Mouse (Mus musculus): ENCODE data around the gene Gcg.

Gene Gcg

DNA sequence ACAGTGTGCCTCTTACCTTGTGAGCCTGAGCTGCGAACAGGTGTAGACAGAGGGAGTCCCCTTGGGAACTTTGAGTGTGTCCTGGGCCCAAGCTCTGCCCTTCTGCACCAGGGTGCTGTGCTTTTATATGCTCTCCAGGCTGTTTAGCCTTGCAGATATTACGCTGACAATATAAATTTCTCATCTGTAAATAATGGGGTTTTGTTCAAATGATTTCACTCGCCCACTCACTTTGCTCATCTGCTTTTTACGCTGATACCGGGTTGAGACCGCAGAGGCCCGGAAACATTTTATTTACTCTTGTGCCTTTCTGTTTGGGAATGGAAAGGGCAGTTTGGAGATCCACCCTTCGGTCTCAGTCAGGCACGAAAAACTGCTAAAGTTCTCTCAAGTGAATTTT lies at the start of gene Gcg:
Gene Gcg, minus strand, starts transcription at position 101 of the 400 bp plus-strand sequence.
- DNase-seq (ENCODE audit: low read depth in 2 of 2, low spot score in 2 of 2), result no peak

- no peak for DNase-seq (ENCODE audit: low read depth in 2 of 2, low spot score in 2 of 2)
Observed at GRCm38 (mm10) chr2:62531065-62531464, 47.6 kb upstream of the Gcg start.

GRCm38 (mm10) chr2:62526399-62526798 lies 42.9 kb upstream of the Gcg start:
- DNase-seq (ENCODE audit: low read depth in 2 of 2, low spot score in 2 of 2), result no peak

- no peak for DNase-seq (ENCODE audit: low read depth in 2 of 2, low spot score in 2 of 2)
Observed at GRCm38 (mm10) chr2:62517790-62518189, 34.3 kb upstream of the Gcg start.

GRCm38 (mm10) chr2:62514477-62514876 lies 31.0 kb upstream of the Gcg start:
- no peak for DNase-seq (ENCODE audit: low read depth in 2 of 2, low spot score in 2 of 2)

GRCm38 (mm10) chr2:62513477-62513876 lies 30.0 kb upstream of the Gcg start:
- no peak for DNase-seq (ENCODE audit: low read depth in 2 of 2, low spot score in 2 of 2)

GRCm38 (mm10) chr2:62507130-62507529 lies 23.7 kb upstream of the Gcg start:
- no peak for DNase-seq (ENCODE audit: low read depth in 2 of 2, low spot score in 2 of 2)

DNA sequence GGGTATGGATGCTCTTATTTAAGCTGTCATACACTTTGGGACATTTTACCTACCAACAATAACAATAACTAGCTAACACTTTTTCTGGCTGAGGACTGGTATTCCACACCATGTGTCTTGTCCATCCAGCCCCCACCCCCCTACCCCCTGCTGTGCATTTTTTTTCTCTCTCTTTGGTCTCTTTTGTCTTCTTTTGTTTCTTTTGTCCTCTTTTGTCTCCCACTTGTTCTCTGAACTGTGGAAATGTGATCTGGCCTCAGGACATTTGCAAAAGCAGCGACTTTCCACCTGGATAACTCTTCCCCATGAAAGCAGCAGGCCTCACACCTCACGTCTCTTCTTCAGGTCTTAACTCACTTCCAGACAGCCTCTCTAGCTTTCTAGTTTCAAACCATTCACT lies 23.0 kb upstream of the Gcg start:
- DNase-seq (ENCODE audit: low read depth in 2 of 2, low spot score in 2 of 2), result no peak

GRCm38 (mm10) chr2:62504269-62504796 lies 20.9 kb upstream of the Gcg start:
- DNase-seq (ENCODE audit: low read depth in 2 of 2, low spot score in 2 of 2), result no peak

GRCm38 (mm10) chr2:62503326-62503725 lies 19.9 kb upstream of the Gcg start:
- DNase-seq (ENCODE audit: low read depth in 2 of 2, low spot score in 2 of 2), result no peak

GRCm38 (mm10) chr2:62502516-62502915 lies 19.1 kb upstream of the Gcg start:
- DNase-seq (ENCODE audit: low read depth in 2 of 2, low spot score in 2 of 2), result no peak

GRCm38 (mm10) chr2:62498821-62499220 lies 15.4 kb upstream of the Gcg start:
- no peak for DNase-seq (ENCODE audit: low read depth in 2 of 2, low spot score in 2 of 2)

GRCm38 (mm10) chr2:62498086-62498485 lies 14.6 kb upstream of the Gcg start:
- DNase-seq (ENCODE audit: low read depth in 2 of 2, low spot score in 2 of 2), result no peak

DNA sequence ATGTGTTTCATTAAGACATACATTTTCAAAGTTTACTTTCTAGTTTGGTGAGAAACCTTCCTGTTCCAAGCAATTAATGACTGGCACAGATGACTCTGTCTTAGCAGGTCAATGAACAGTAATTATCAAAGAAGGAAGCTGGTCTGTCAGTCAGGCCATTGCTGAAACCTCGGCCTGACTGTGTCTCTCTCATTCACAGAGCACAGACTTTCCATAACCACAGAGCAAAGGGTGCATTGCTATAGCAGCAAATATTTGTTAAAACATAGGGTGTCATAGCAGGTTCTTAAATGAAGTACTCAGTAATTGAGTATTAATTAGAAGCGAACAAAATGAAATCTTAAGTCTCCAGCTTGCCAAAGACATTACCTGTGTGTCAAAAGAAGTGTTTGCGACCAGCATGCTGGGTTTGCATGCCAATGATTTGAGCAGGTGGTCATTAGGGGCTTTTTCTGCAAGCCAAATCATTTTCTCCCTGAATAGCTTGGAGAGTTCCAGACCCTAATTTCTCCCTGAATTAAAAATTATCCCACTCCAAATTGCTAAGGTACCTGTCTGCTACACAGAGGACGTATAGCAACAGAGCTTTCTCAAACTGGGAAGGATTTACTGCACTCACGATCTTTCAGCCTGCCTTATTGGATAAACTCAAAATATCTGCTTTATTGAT lies 14.0 kb upstream of the Gcg start:
- no peak for DNase-seq (ENCODE audit: low read depth in 2 of 2, low spot score in 2 of 2)

DNA sequence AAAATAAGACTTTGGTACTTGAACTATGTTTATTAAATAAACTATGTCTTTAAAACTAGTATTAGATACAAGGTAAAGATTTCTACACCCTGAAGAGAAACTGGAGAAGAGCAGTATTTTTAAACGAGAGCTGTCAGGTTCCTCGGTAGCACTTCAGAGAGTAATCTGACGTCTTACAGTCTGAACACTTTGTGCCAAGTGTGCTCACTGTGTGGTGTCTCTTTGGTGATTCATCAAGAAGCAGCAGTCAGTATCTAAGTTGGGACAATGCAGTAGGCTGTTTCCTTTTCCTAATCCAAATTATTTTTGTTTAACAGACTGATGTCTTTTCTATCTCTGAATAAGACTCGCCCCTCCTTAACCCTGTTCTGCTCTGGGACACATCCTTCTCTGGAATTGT lies 12.0 kb upstream of the Gcg start:
- DNase-seq (ENCODE audit: low read depth in 2 of 2, low spot score in 2 of 2), result no peak

- no peak for DNase-seq (ENCODE audit: low read depth in 2 of 2, low spot score in 2 of 2)
Observed at GRCm38 (mm10) chr2:62489832-62490231, 6.4 kb upstream of the Gcg start.

DNA sequence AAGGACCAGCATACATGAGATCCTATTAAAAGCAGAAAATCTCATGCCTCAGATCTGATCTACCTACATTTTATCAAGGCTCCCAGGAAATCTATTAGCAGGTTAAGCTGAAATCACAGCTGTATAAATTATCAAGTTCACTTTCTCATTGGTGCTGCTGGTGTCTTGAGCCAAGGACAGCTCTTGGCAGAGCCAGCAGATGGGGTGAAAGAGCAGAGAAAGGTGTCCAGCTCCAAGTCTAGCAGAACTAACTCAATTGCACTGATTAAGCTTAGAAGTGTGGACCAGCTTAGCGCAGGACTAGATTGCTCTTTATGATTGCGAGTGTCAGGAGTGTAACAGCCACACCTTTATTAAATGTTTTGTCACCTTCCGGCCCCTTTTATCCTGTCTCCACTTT lies 1.5 kb upstream of the Gcg start:
- no peak for DNase-seq (ENCODE audit: low read depth in 2 of 2, low spot score in 2 of 2)

DNA sequence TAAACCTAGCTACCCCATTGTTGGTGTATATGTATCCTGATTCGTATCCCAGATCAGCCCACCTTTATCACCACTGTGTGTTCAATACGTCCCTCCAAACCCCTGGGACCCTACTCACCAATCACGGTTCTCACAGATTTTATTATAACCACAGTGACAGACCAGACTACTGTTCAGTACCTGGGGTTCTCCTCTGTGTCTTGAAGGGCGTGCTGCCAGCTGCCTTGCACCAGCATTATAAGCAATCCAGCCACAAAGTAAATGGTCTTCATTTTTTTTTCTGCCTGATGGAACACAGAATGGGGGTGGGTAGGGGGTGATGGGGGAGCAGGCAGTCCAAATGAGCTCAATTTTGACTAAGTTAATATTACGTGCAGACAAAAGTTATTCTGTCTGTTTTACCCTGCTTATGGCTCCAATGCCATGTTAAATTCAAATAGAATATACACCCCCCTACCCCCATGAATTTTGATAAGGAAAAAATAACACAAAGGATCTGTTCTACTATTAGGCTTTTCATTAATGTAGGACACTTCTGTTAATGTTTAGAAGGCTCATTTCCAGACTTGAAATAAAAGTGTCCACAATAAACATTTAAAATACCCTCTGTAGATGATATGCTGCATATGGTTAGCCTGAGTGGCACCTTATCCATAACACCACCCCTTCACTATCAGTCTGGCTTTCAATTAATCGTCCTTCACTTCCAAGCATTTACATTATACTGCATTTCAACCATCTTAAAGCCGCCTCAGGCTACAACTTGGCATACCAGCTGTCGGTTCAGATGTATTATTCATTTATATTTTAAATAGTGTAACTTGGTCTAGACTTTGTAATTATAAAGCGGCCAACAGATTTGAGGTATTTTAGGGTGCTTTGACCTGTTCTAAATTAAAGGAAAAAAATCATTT lies 2.9 kb downstream of the Gcg start:
- DNase-seq (ENCODE audit: low read depth in 2 of 2, low spot score in 2 of 2), result no peak

- no peak for DNase-seq (ENCODE audit: low read depth in 2 of 2, low spot score in 2 of 2)
Observed at GRCm38 (mm10) chr2:62469551-62469950, 13.9 kb downstream of the Gcg start.

DNA sequence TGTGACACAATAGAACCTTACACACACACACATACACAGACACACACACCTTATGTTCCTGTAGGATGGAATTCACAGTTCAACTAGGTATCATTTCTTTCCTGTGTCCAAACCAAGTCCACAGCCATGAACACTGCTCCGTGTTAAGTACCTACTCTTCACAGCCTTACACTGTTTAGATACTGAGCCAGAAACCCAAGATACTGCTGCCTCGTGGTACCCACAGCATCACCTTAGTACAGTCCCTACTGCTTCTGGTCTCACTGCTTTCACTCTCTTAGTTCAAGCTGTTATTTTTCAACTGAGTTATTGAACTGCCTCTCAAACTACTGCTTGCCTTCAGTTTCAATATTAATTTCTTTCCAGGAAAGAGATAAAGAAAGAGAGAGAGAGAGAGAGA lies 20.2 kb downstream of the Gcg start:
- DNase-seq (ENCODE audit: low read depth in 2 of 2, low spot score in 2 of 2), result no peak

- DNase-seq (ENCODE audit: low read depth in 2 of 2, low spot score in 2 of 2), result no peak
Observed at GRCm38 (mm10) chr2:62462174-62462573, 21.3 kb downstream of the Gcg start.

GRCm38 (mm10) chr2:62460815-62461450 lies 22.5 kb downstream of the Gcg start:
- DNase-seq (ENCODE audit: low read depth in 2 of 2, low spot score in 2 of 2), result no peak
